Mouse (Mus musculus): ENCODE measurements at regions not wholly inside any gene's neighbourhood (a gene's known extent, or its start where the extent isn't known, plus 50 kb on each side); places are given as distances from the start of the nearest gene placed in this dataset.

GRCm38 (mm10) chr8:77872771-77873170 is 148.5 kb upstream of the Ednra start:
- TF ChIP-seq POLR2A (IDR thresholded peaks at IDR 0.05; ENCODE audit: control insufficient read depth in 1 of 2, insufficient read depth in 1 of 2, low read depth in 1 of 2, low read length in 2 of 2, poor library complexity in 1 of 2) (no peak), POLR2AphosphoS5 (IDR thresholded peaks at IDR 0.05; ENCODE audit: borderline replicate concordance, low read depth, low read length) (no peak), HCFC1 (IDR thresholded peaks at IDR 0.05; ENCODE audit: low read depth, low read length) (no peak), CTCF (IDR thresholded peaks at IDR 0.05 in 2 of 3, conservative IDR thresholded peaks at IDR 0.05 in 1 of 3; ENCODE audit: control insufficient read depth in 1 of 3, insufficient read depth in 1 of 3, low read depth in 2 of 3, low read length in 3 of 3, poor library complexity in 1 of 3, severe bottlenecking in 1 of 3) (no peak), USF1 (IDR thresholded peaks at IDR 0.05; ENCODE audit: low read depth, low read length) (no peak), POLR2AphosphoS2 (IDR thresholded peaks at IDR 0.05; ENCODE audit: low read length) (no peak), RAD21 (IDR thresholded peaks at IDR 0.05; ENCODE audit: low read depth, low read length) (no peak), ZMIZ1 (IDR thresholded peaks at IDR 0.05; ENCODE audit: low read depth, low read length) (no peak), SMC3 (IDR thresholded peaks at IDR 0.05; ENCODE audit: low read depth, low read length) (no peak), EP300 (IDR thresholded peaks at IDR 0.05; ENCODE audit: low read depth in 1 of 2, low read length in 2 of 2) (no peak), KAT2A (conservative IDR thresholded peaks at IDR 0.05; ENCODE audit: low read depth, low read length) (no peak), USF2 (IDR thresholded peaks at IDR 0.05; ENCODE audit: borderline replicate concordance in 1 of 2, insufficient read depth in 1 of 2, low read depth in 1 of 2, low read length in 2 of 2) (no peak), ZC3H11A (IDR thresholded peaks at IDR 0.05; ENCODE audit: low read depth, low read length) (no peak), NELFE (IDR thresholded peaks at IDR 0.05; ENCODE audit: low read depth, low read length) (no peak)
